Mouse (Mus musculus): Measurements from ENCODE around the gene Matn4.

Matn4 gene

GRCm38 (mm10) chr2:164405060-164405459 is at the start of gene Matn4:
Matn4 (minus strand) TSS chr2:164405160.
- no peak for DNase-seq (ENCODE audit: low spot score in 2 of 2)

GRCm38 (mm10) chr2:164453887-164454500 is 49.0 kb upstream of the Matn4 start:
- no peak for DNase-seq (ENCODE audit: low spot score in 2 of 2)

GRCm38 (mm10) chr2:164453047-164453757 is 48.2 kb upstream of the Matn4 start:
- no peak for DNase-seq (ENCODE audit: low spot score in 2 of 2)

- DNase-seq (ENCODE audit: low spot score in 2 of 2), result no peak
Measured at GRCm38 (mm10) chr2:164452000-164452676, 47.2 kb upstream of the Matn4 start.

GRCm38 (mm10) chr2:164449341-164450042 is 44.5 kb upstream of the Matn4 start:
- no peak for DNase-seq (ENCODE audit: low spot score in 2 of 2)

GRCm38 (mm10) chr2:164448921-164449320 is 44.0 kb upstream of the Matn4 start:
- DNase-seq (ENCODE audit: low spot score in 2 of 2), result no peak

GRCm38 (mm10) chr2:164448140-164448539 is 43.2 kb upstream of the Matn4 start:
- no peak for DNase-seq (ENCODE audit: low spot score in 2 of 2)

- DNase-seq (ENCODE audit: low spot score in 2 of 2), result no peak
Measured at GRCm38 (mm10) chr2:164446086-164446469, 41.1 kb upstream of the Matn4 start.

GRCm38 (mm10) chr2:164445399-164446085 is 40.6 kb upstream of the Matn4 start:
- DNase-seq (ENCODE audit: low spot score in 2 of 2), result no peak

GRCm38 (mm10) chr2:164444701-164445100 is 39.7 kb upstream of the Matn4 start:
- DNase-seq (ENCODE audit: low spot score in 2 of 2), result no peak

- no peak for DNase-seq (ENCODE audit: low spot score in 2 of 2)
Measured at GRCm38 (mm10) chr2:164443460-164444000, 38.6 kb upstream of the Matn4 start, which contains the start of gene Sdc4. Sdc4 (minus strand) TSS chr2:164443887.

GRCm38 (mm10) chr2:164443051-164443437 is 38.1 kb upstream of the Matn4 start:
- peak in 1 of 2 experiments; percentile 63 for DNase-seq (ENCODE audit: low spot score in 2 of 2)

GRCm38 (mm10) chr2:164442315-164443050 is 37.5 kb upstream of the Matn4 start:
- no peak for DNase-seq (ENCODE audit: low spot score in 2 of 2)

GRCm38 (mm10) chr2:164441731-164442130 is 36.8 kb upstream of the Matn4 start:
- no peak for DNase-seq (ENCODE audit: low spot score in 2 of 2)

- DNase-seq (ENCODE audit: low spot score in 2 of 2), result no peak
Measured at GRCm38 (mm10) chr2:164441155-164441554, 36.2 kb upstream of the Matn4 start.

- no peak for DNase-seq (ENCODE audit: low spot score in 2 of 2)
Measured at GRCm38 (mm10) chr2:164440314-164440713, 35.4 kb upstream of the Matn4 start.

GRCm38 (mm10) chr2:164439001-164439421 is 34.1 kb upstream of the Matn4 start:
- peak in 1 of 2 experiments; percentile 38 for DNase-seq (ENCODE audit: low spot score in 2 of 2)

GRCm38 (mm10) chr2:164438257-164438656 is 33.3 kb upstream of the Matn4 start:
- no peak for DNase-seq (ENCODE audit: low spot score in 2 of 2)

GRCm38 (mm10) chr2:164437710-164438109 is 32.8 kb upstream of the Matn4 start:
- DNase-seq (ENCODE audit: low spot score in 2 of 2), result no peak

- DNase-seq (ENCODE audit: low spot score in 2 of 2), result no peak
Measured at GRCm38 (mm10) chr2:164436961-164437360, 32.0 kb upstream of the Matn4 start.

All from left cerebral cortex, adult 9 months (tissue).